Comparison of ENCODE assay signal across 16 mouse cellular contexts in the genomic region with DNA sequence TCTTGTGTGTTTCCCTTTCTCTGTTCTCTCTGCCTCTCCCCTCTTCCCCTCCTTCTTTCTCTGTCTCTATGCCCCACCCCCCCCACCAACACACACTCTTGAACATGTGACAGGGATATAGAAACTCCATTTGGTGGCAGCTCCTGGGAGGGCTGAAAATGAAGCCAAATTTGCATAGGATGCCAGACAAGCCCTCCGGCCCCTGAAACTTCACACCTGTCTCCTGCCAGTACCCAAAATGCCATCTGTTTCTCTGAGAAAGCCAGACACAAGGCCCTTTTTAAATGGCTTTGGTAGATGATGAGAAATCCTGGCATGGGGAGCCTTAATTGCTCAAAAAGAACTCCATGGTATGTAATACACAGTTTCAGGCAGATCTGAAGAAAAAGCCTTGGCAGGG. TPM values are rescaled to one million over a fixed set of nuclear protein-coding genes. Genes with fewer than 3 reads are reported as not detected.
DNase-seq lines count a peak whose midpoint lies in the region; ATAC-seq and TF ChIP-seq lines count a peak whose summit lies in the region.
"Had no signal": no experiment of that assay in that cellular context is flagged by ENCODE, and none has a peak within 500 bp of the region (broad histone marks: within the 10 kb centered on the region; RNA-seq: fewer than 3 reads in every experiment).

No protein-coding gene starts in this region.

- no peak for TF ChIP-seq CTCF in lung, embryonic 14.5 days (IDR thresholded peaks at IDR 0.05; ENCODE audit: low read depth)
- no peak for TF ChIP-seq CTCF in forebrain, postnatal 0 days (IDR thresholded peaks at IDR 0.05; ENCODE audit: low read depth)
- TF ChIP-seq CTCF in kidney, adult 2 months (conservative IDR thresholded peaks at IDR 0.05; ENCODE audit: insufficient read depth, insufficient read length, low read depth, low read length) = no peak

- no peak for TF ChIP-seq POLR2A in kidney, adult 2 months (IDR thresholded peaks at IDR 0.05; ENCODE audit: low read depth, low read length)

- no peak overlapping the region for H3K4me2 ChIP-seq in embryonic facial prominence, embryonic 14.5 days (ENCODE audit: low read depth, low read length)
- no peak overlapping the region for H3K4me2 ChIP-seq in lung, embryonic 14.5 days
- H3K4me2 ChIP-seq in forebrain, postnatal 0 days (ENCODE audit: low read depth) = no peak overlapping the region
- H3K4me2 ChIP-seq: heart, embryonic 12.5 days; limb, embryonic 13.5 days; lung, embryonic 15.5 days had no signal

- peak; percentile 40 for DNase-seq in embryonic facial prominence, embryonic 14.5 days (ENCODE audit: low spot score)
- no peak for DNase-seq in embryonic facial prominence, embryonic 10.5 days (ENCODE audit: low spot score)
- DNase-seq in lung, embryonic 14.5 days = no peak
- no peak for DNase-seq in lung, postnatal 4 days
- DNase-seq in cerebellum, adult 9-10 months = peak; percentile 85
- peak; percentile 83 for DNase-seq in forebrain, postnatal 0 days
- no peak for DNase-seq in embryo, embryonic 10.5 days (ENCODE audit: low spot score)
- no peak for DNase-seq in kidney, adult 2 months
- DNase-seq: adrenal gland, adult 8-10 months; gastrocnemius, adult 2 months; layer of hippocampus, postnatal 36 days had no signal

- H3K4me1 ChIP-seq in embryonic facial prominence, embryonic 14.5 days (ENCODE audit: control insufficient read depth, insufficient read depth, low read length) = peaks cover 20% of the 10 kb centered on the region
- H3K4me1 ChIP-seq in embryonic facial prominence, embryonic 10.5 days = peaks cover 9% of the 10 kb centered on the region
- H3K4me1 ChIP-seq in lung, embryonic 14.5 days (ENCODE audit: insufficient read depth) = peaks cover 19% of the 10 kb centered on the region
- H3K4me1 ChIP-seq in forebrain, postnatal 0 days (ENCODE audit: insufficient read depth) = no peaks in the 10 kb centered on the region
- H3K4me1 ChIP-seq in kidney, adult 2 months (ENCODE audit: control insufficient read depth, insufficient read depth, low read length) = peaks cover 4% of the 10 kb centered on the region; the same call in 1 of the 2 replicates

- no peaks in the 10 kb centered on the region for H3K36me3 ChIP-seq in embryonic facial prominence, embryonic 14.5 days (ENCODE audit: control insufficient read depth, insufficient read depth, low read length)
- H3K36me3 ChIP-seq in embryonic facial prominence, embryonic 10.5 days (replicated peaks) = no peaks in the 10 kb centered on the region
- no peaks in the 10 kb centered on the region for H3K36me3 ChIP-seq in lung, embryonic 14.5 days (ENCODE audit: insufficient read depth)
- no peaks in the 10 kb centered on the region for H3K36me3 ChIP-seq in forebrain, postnatal 0 days (ENCODE audit: insufficient read depth)
- H3K36me3 ChIP-seq in kidney, adult 2 months (ENCODE audit: control insufficient read depth, insufficient read depth, low read length) = no peaks in the 10 kb centered on the region
- H3K36me3 ChIP-seq: heart, embryonic 12.5 days; limb, embryonic 13.5 days; lung, embryonic 15.5 days had no signal

- no peak overlapping the region for H3K27ac ChIP-seq in embryonic facial prominence, embryonic 14.5 days (replicated peaks; ENCODE audit: low read depth, low read length)
- no peak overlapping the region for H3K27ac ChIP-seq in embryonic facial prominence, embryonic 10.5 days (replicated peaks)
- peak overlapping the region; percentile 48; the same call in 1 of the 2 replicates for H3K27ac ChIP-seq in lung, embryonic 14.5 days (ENCODE audit: low read depth)
- H3K27ac ChIP-seq in forebrain, postnatal 0 days (ENCODE audit: low read depth, low read length) = peak overlapping the region; percentile 69
- H3K27ac ChIP-seq in kidney, adult 2 months (ENCODE audit: insufficient read depth, low read depth, low read length) = no peak overlapping the region
- H3K27ac ChIP-seq: gastrocnemius, adult 2 months; kidney, postnatal 0 days; limb, embryonic 13.5 days had no signal

- no peak overlapping the region for H3K9ac ChIP-seq in embryonic facial prominence, embryonic 14.5 days (ENCODE audit: low read depth, low read length)
- no peak overlapping the region for H3K9ac ChIP-seq in lung, embryonic 14.5 days
- no peak overlapping the region for H3K9ac ChIP-seq in forebrain, postnatal 0 days
- H3K9ac ChIP-seq: heart, embryonic 12.5 days; limb, embryonic 13.5 days; lung, embryonic 15.5 days had no signal

- no peaks in the 10 kb centered on the region for H3K9me3 ChIP-seq in embryonic facial prominence, embryonic 14.5 days (ENCODE audit: control insufficient read depth, low read length)
- H3K9me3 ChIP-seq in embryonic facial prominence, embryonic 10.5 days = no peaks in the 10 kb centered on the region
- H3K9me3 ChIP-seq in lung, embryonic 14.5 days (ENCODE audit: low read depth, low read length) = no peaks in the 10 kb centered on the region
- no peaks in the 10 kb centered on the region for H3K9me3 ChIP-seq in forebrain, postnatal 0 days (ENCODE audit: low read length)
- H3K9me3 ChIP-seq: heart, embryonic 12.5 days; limb, embryonic 13.5 days; lung, embryonic 15.5 days had no signal

- H3K27me3 ChIP-seq in embryonic facial prominence, embryonic 14.5 days (replicated peaks; ENCODE audit: control insufficient read depth, insufficient read depth, low read length) = no peaks in the 10 kb centered on the region
- no peaks in the 10 kb centered on the region for H3K27me3 ChIP-seq in embryonic facial prominence, embryonic 10.5 days (replicated peaks; ENCODE audit: low read depth, poor library complexity, severe bottlenecking)
- no peaks in the 10 kb centered on the region for H3K27me3 ChIP-seq in lung, embryonic 14.5 days (ENCODE audit: insufficient read depth, low read length)
- no peaks in the 10 kb centered on the region for H3K27me3 ChIP-seq in forebrain, postnatal 0 days (ENCODE audit: insufficient read depth, low read length)
- H3K27me3 ChIP-seq in kidney, adult 2 months (replicated peaks; ENCODE audit: control insufficient read depth, insufficient read depth, low read length) = no peaks in the 10 kb centered on the region; the same call in 1 of the 2 replicates
- H3K27me3 ChIP-seq: heart, embryonic 12.5 days; limb, embryonic 13.5 days; lung, embryonic 15.5 days had no signal

- WGBS in embryonic facial prominence, embryonic 14.5 days = 64% methylated on average over 1 of the region's 1 CpGs
- 85% methylated on average over 1 of the region's 1 CpGs for WGBS in embryonic facial prominence, embryonic 10.5 days
- WGBS in lung, embryonic 14.5 days = 52% methylated on average over 1 of the region's 1 CpGs
- WGBS in forebrain, postnatal 0 days = 28% methylated on average over 1 of the region's 1 CpGs
- 97% methylated on average over 1 of the region's 1 CpGs for WGBS in kidney, adult 2 months

- no peak overlapping the region for H3K4me3 ChIP-seq in embryonic facial prominence, embryonic 14.5 days (ENCODE audit: low read depth, low read length)
- no peak overlapping the region for H3K4me3 ChIP-seq in embryonic facial prominence, embryonic 10.5 days
- H3K4me3 ChIP-seq in lung, embryonic 14.5 days (ENCODE audit: low read depth, low read length) = no peak overlapping the region
- no peak overlapping the region for H3K4me3 ChIP-seq in forebrain, postnatal 0 days (ENCODE audit: low read depth, low read length)
- no peak overlapping the region for H3K4me3 ChIP-seq in kidney, adult 2 months (ENCODE audit: insufficient read depth, low read depth, low read length)
- H3K4me3 ChIP-seq: gastrocnemius, adult 2 months; heart, embryonic 12.5 days; limb, embryonic 13.5 days; lung, embryonic 15.5 days had no signal

- no peak; the same call in 1 of the 2 replicates for ATAC-seq in embryonic facial prominence, embryonic 14.5 days (ENCODE audit: low read depth)
- ATAC-seq in lung, embryonic 14.5 days (ENCODE audit: insufficient read depth) = no peak
- peak; percentile 88 for ATAC-seq in forebrain, postnatal 0 days
- ATAC-seq: inflammation-experienced regulatory T-cells, adult 6 months had no signal

RNA-seq across cellular contexts. Expression of gene Plxna2, which starts 31.3 kb away (rescaled TPM):
- polyA plus RNA-seq in embryonic facial prominence, embryonic 14.5 days (2014; fragmentation: Nextera tagmentation; extraction: Ambion mirVana) = 12.8 and 14.8 TPM in 2 replicates
- 12.9 and 15.3 TPM in 2 replicates for polyA plus RNA-seq in embryonic facial prominence, embryonic 10.5 days (2016; fragmentation: Nextera tagmentation; extraction: Ambion mirVana)
- polyA plus RNA-seq in lung, embryonic 14.5 days (2014; fragmentation: Nextera tagmentation; extraction: Ambion mirVana) = 9.8 and 10.1 TPM in 2 replicates
- total RNA-seq in forebrain, postnatal 0 days (2014; rRNA removed) = 69.3 and 83.6 TPM in 2 replicates
- 14.5 and 18.6 TPM in 2 replicates for polyA plus RNA-seq in forebrain, postnatal 0 days (2015; fragmentation: Nextera tagmentation; extraction: Ambion mirVana)
- 5.1 and 5.9 TPM in 2 replicates for polyA plus RNA-seq in kidney, adult 2 months (2012; rRNA removed)

Comparison
In these comparisons a context has a peak if more than half of its experiments do, and no peak if none do; other contexts are left out.
1. DNase-seq: peak in embryonic facial prominence, embryonic 14.5 days (single experiment), cerebellum, adult 9-10 months (single experiment) and forebrain, postnatal 0 days (single experiment); none in embryonic facial prominence, embryonic 10.5 days (single experiment), lung, embryonic 14.5 days (single experiment), lung, postnatal 4 days (0 of 2), embryo, embryonic 10.5 days (single experiment) and kidney, adult 2 months (single experiment).
2. H3K27ac ChIP-seq: peak in lung, embryonic 14.5 days (single experiment) and forebrain, postnatal 0 days (single experiment); none in embryonic facial prominence, embryonic 14.5 days (single experiment), embryonic facial prominence, embryonic 10.5 days (single experiment) and kidney, adult 2 months (single experiment).